9 mouse cellular contexts compared by ENCODE assay signal in the genomic region with DNA sequence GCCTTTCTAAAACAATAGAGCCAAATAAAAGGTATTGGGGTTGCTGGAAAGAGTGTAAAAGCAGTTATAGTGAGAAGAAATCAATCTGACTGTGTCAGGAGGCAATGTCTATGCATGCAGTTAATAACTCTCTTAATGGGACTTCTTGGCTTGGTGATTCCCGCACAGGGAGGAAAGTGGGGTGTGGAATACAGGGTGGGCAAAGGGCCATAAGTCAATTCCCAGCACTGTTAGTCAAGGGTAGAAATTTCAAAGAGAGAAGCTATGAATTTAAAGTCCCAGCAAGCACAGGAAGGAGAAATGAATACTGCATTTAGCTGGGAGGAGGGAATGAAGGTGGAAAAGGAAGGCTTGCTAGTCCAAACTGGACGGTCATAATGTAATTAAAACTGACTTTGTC.
"Had no signal": no experiment of that assay in that cellular context is flagged by ENCODE, and none has a peak within 500 bp of the region (broad histone marks: within the 10 kb centered on the region; RNA-seq: fewer than 3 reads in every experiment).

No protein-coding gene starts in this region.

- H3K9ac ChIP-seq: limb, embryonic 13.5 days; liver, embryonic 14.5 days; neural tube, embryonic 12.5 days had no signal

- H3K4me3 ChIP-seq: limb, embryonic 13.5 days; neural tube, embryonic 12.5 days had no signal

- H3K27ac ChIP-seq: limb, embryonic 13.5 days; liver, embryonic 14.5 days; neural tube, embryonic 12.5 days; stomach, postnatal 0 days had no signal

- H3K4me2 ChIP-seq: limb, embryonic 13.5 days had no signal

- DNase-seq: kidney, adult 18-20 months; kidney, postnatal 14 days; layer of hippocampus, postnatal 36 days; lung, adult 18-20 months; thymus, postnatal 4 days had no signal

- H3K36me3 ChIP-seq: limb, embryonic 13.5 days; neural tube, embryonic 12.5 days had no signal

- H3K9me3 ChIP-seq: limb, embryonic 13.5 days; neural tube, embryonic 12.5 days had no signal
